Mouse (Mus musculus) hindbrain, embryonic 16.5 days (tissue): ENCODE data around the gene Srrm3. TPM values are rescaled to one million over a fixed set of nuclear protein-coding genes. Genes with fewer than 3 reads are reported as not detected.

ENCODE experiments used
- ATAC-seq: fragments of 200-750 bp; cut with Nextera tagmentation; 2 replicates; pipeline ENCODE4 v1.8.0; 2017; ENCODE audit warnings: moderate TSS enrichment, moderate library complexity
- H3K27ac ChIP-seq: fragments of 300-500 bp; sonication (generic); 2 replicates; pipeline ENCODE4 v1.5.1; 2014; ENCODE audit warnings: low read depth, mild to moderate bottlenecking, control low read depth, low read length, moderate library complexity
- H3K27me3 ChIP-seq: fragments of 300-500 bp; sonication (generic); replicated peaks from 2 replicates; pipeline ENCODE4 v1.6.1; 2014; ENCODE audit warnings: low read length; ENCODE audit not compliant: control insufficient read depth, insufficient read depth
- H3K36me3 ChIP-seq: fragments of 300-500 bp; sonication (generic); 2 replicates; pipeline ENCODE4 v1.6.1; 2014; ENCODE audit warnings: mild to moderate bottlenecking, low read length, moderate library complexity, mixed read lengths; ENCODE audit not compliant: control insufficient read depth, insufficient read depth
- H3K4me1 ChIP-seq: fragments of 300-500 bp; sonication (generic); 2 replicates; pipeline ENCODE4 v1.6.1; 2014; ENCODE audit warnings: low read depth, low read length; ENCODE audit not compliant: control insufficient read depth, insufficient read depth
- H3K4me2 ChIP-seq: fragments of 300-500 bp; sonication (generic); 2 replicates; pipeline ENCODE4 v1.6.1; 2014; ENCODE audit warnings: mild to moderate bottlenecking, low read length, control low read depth, moderate library complexity
- H3K4me3 ChIP-seq: fragments of 300-500 bp; sonication (generic); 2 replicates; pipeline ENCODE4 v1.5.1; 2014; ENCODE audit warnings: mild to moderate bottlenecking, low read length, control low read depth, moderate library complexity
- H3K9ac ChIP-seq: fragments of 300-500 bp; sonication (generic); 2 replicates; pipeline ENCODE4 v1.6.1; 2014; ENCODE audit warnings: low read depth, mild to moderate bottlenecking, control low read depth, low read length, moderate library complexity
- H3K9me3 ChIP-seq: fragments of 300-500 bp; sonication (generic); 2 replicates; pipeline ENCODE4 v1.6.1; 2014; ENCODE audit warnings: mild to moderate bottlenecking, low read length, moderate library complexity; ENCODE audit not compliant: control insufficient read depth
- WGBS: fragments of 180-500 bp; shearing (Covaris S2); extraction: QIAGEN DNeasy Blood & Tissue Kit; methylation state at CpG from one replicate; pipeline ENCODE4 v1.1.7; 2014; 5-methylcytosine and 5-hydroxymethylcytosine counted together
- polyA plus RNA-seq: library from polyadenylated mRNA; unstranded; fragments of >200 nt; fragmentation: Nextera tagmentation; extraction: Ambion mirVana; gene quantifications from 2 replicates; pipeline ENCODE4 v1.2.1, GENCODE M21; 2015

The Srrm3 gene
- polyA plus RNA-seq, 1 experiment from 2014 or later = 65.9 TPM

GRCm38 (mm10) chr5:135780331-135780730, 26.4 kb upstream of the Srrm3 start:
- WGBS = 81% methylated on average over 8 of the region's 8 CpGs
- Histone ChIP-seq H3K9me3 (no peaks in the 10 kb centered on the region), H3K4me1 (peaks cover 18% of the 10 kb centered on the region), H3K27ac (no peak overlapping the region), H3K4me3 (no peak overlapping the region), H3K27me3 (no peaks in the 10 kb centered on the region), H3K9ac (no peak overlapping the region), H3K4me2 (peak overlapping the region; percentile 90; the same call in 1 of the 2 replicates), H3K36me3 (peaks cover 20% of the 10 kb centered on the region)
- no peak for ATAC-seq

GRCm38 (mm10) chr5:135782901-135783300, 23.8 kb upstream of the Srrm3 start:
- WGBS = 92% methylated on average over 4 of the region's 4 CpGs
- Histone ChIP-seq H3K9me3 (no peaks in the 10 kb centered on the region), H3K4me1 (peaks cover 14% of the 10 kb centered on the region), H3K4me2 (no peak overlapping the region), H3K27ac (no peak overlapping the region), H3K36me3 (peaks cover 45% of the 10 kb centered on the region), H3K9ac (no peak overlapping the region), H3K27me3 (no peaks in the 10 kb centered on the region), H3K4me3 (no peak overlapping the region)
- ATAC-seq = no peak

- Histone ChIP-seq H3K36me3 (peaks cover 20% of the 10 kb centered on the region), H3K9me3 (no peaks in the 10 kb centered on the region), H3K4me2 (peak overlapping the region; percentile 41), H3K27me3 (no peaks in the 10 kb centered on the region), H3K4me3 (peak overlapping the region; percentile 23), H3K9ac (peak overlapping the region; percentile 57), H3K4me1 (peaks cover 10% of the 10 kb centered on the region), H3K27ac (peak overlapping the region; percentile 58)
- 8% methylated on average over 20 of the region's 20 CpGs for WGBS
- peak; percentile 91 for ATAC-seq
Observed at GRCm38 (mm10) chr5:135793996-135794858, 12.5 kb upstream of the Srrm3 start.

- H3K4me1 ChIP-seq = peaks cover 10% of the 10 kb centered on the region
- no peak overlapping the region for H3K4me3 ChIP-seq
- H3K27ac ChIP-seq = peak overlapping the region; percentile 58
- peak overlapping the region; percentile 33 for H3K9ac ChIP-seq
- H3K27me3 ChIP-seq = no peaks in the 10 kb centered on the region
- 5% methylated on average over 5 of the region's 5 CpGs for WGBS
- H3K4me2 ChIP-seq = peak overlapping the region; percentile 41
- ATAC-seq = no peak; the same call in 1 of the 2 replicates
- no peaks in the 10 kb centered on the region for H3K9me3 ChIP-seq
- H3K36me3 ChIP-seq = peaks cover 16% of the 10 kb centered on the region
Observed at GRCm38 (mm10) chr5:135794859-135795181, 11.9 kb upstream of the Srrm3 start.

GRCm38 (mm10) chr5:135799746-135800145, 6.9 kb upstream of the Srrm3 start:
- WGBS = 49% methylated on average over 4 of the region's 4 CpGs
- ATAC-seq = no peak
- Histone ChIP-seq H3K27me3 (no peaks in the 10 kb centered on the region), H3K4me3 (no peak overlapping the region), H3K27ac (no peak overlapping the region), H3K9me3 (no peaks in the 10 kb centered on the region), H3K4me1 (peaks cover 14% of the 10 kb centered on the region), H3K4me2 (no peak overlapping the region), H3K36me3 (no peaks in the 10 kb centered on the region), H3K9ac (no peak overlapping the region)

- Histone ChIP-seq H3K27ac (peak overlapping the region; percentile 55), H3K9me3 (no peaks in the 10 kb centered on the region), H3K4me2 (no peak overlapping the region), H3K4me1 (peaks cover 12% of the 10 kb centered on the region), H3K36me3 (no peaks in the 10 kb centered on the region), H3K4me3 (no peak overlapping the region), H3K27me3 (no peaks in the 10 kb centered on the region), H3K9ac (peak overlapping the region; percentile 23)
- ATAC-seq = peak; percentile 57; the same call in 1 of the 2 replicates
- under 1% methylated on average over 6 of the region's 6 CpGs for WGBS
Observed at GRCm38 (mm10) chr5:135800927-135801326, 5.8 kb upstream of the Srrm3 start.

GRCm38 (mm10) chr5:135802641-135803040, 4.0 kb upstream of the Srrm3 start:
- H3K4me2 ChIP-seq = no peak overlapping the region
- no peaks in the 10 kb centered on the region for H3K9me3 ChIP-seq
- H3K27ac ChIP-seq = no peak overlapping the region
- H3K4me1 ChIP-seq = peaks cover 18% of the 10 kb centered on the region
- 0 out of 2 replicates have a peak, but pooled peaks have one; percentile 21 for ATAC-seq
- no peaks in the 10 kb centered on the region for H3K27me3 ChIP-seq
- H3K36me3 ChIP-seq = no peaks in the 10 kb centered on the region
- no peak overlapping the region for H3K4me3 ChIP-seq
- no peak overlapping the region for H3K9ac ChIP-seq
- WGBS = 77% methylated on average over 8 of the region's 8 CpGs

- no peak overlapping the region for H3K4me2 ChIP-seq
- no peaks in the 10 kb centered on the region for H3K36me3 ChIP-seq
- H3K27me3 ChIP-seq = no peaks in the 10 kb centered on the region
- no peak overlapping the region for H3K27ac ChIP-seq
- 75% methylated on average over 4 of the region's 4 CpGs for WGBS
- no peak for ATAC-seq
- no peak overlapping the region for H3K9ac ChIP-seq
- H3K4me1 ChIP-seq = peaks cover 23% of the 10 kb centered on the region
- H3K9me3 ChIP-seq = no peaks in the 10 kb centered on the region
- no peak overlapping the region for H3K4me3 ChIP-seq
Observed at GRCm38 (mm10) chr5:135803135-135803534, 3.6 kb upstream of the Srrm3 start.

GRCm38 (mm10) chr5:135803676-135804075, 3.0 kb upstream of the Srrm3 start:
- Histone ChIP-seq H3K9ac (no peak overlapping the region), H3K9me3 (no peaks in the 10 kb centered on the region)

More at GRCm38 (mm10) chr5:135803676-135804075, 3.0 kb upstream of the Srrm3 start:
- Histone ChIP-seq H3K4me3 (no peak overlapping the region), H3K27ac (no peak overlapping the region), H3K4me2 (no peak overlapping the region), H3K27me3 (no peaks in the 10 kb centered on the region), H3K36me3 (no peaks in the 10 kb centered on the region), H3K4me1 (peaks cover 26% of the 10 kb centered on the region)
- 89% methylated on average over 4 of the region's 4 CpGs for WGBS
- ATAC-seq = no peak
